ENCODE assay signal across 8 mouse cellular contexts in genomic region chr5:51591537-51592154, GRCm38 (mm10). TPM values are rescaled to one million over a fixed set of nuclear protein-coding genes. Genes with fewer than 3 reads are reported as not detected.
DNase-seq lines count a peak whose midpoint lies in the region; ATAC-seq lines count a peak whose summit lies in the region.

No protein-coding gene starts in this region.

- H3K4me2 ChIP-seq in hindbrain, embryonic 15.5 days, result 0 out of 2 replicates have a peak overlapping the region, but pooled peaks have one; percentile 6
- H3K4me2 ChIP-seq in hindbrain, embryonic 14.5 days (replicated peaks), result no peak overlapping the region
- 0 out of 2 replicates have a peak overlapping the region, but pooled peaks have one; percentile 3 for H3K4me2 ChIP-seq in limb, embryonic 13.5 days (replicated peaks)
- H3K4me2 ChIP-seq in stomach, embryonic 15.5 days, result peak overlapping the region; percentile 3; the same call in 1 of the 2 replicates

- intact Hi-C loops in heart, postnatal 10 days (cut with DNase I), result loop anchor here (2.0 to 10.0 kb wide), 3 partner anchors 21 to 473 kb away; no protein-coding TSS in a partner anchor

- H3K27ac ChIP-seq in hindbrain, embryonic 15.5 days (replicated peaks), result no peak overlapping the region
- no peak overlapping the region for H3K27ac ChIP-seq in hindbrain, embryonic 14.5 days
- no peak overlapping the region for H3K27ac ChIP-seq in limb, embryonic 13.5 days
- no peak overlapping the region for H3K27ac ChIP-seq in stomach, embryonic 15.5 days

- no peak for DNase-seq in hindbrain, embryonic 14.5 days (ENCODE audit: low spot score)
- DNase-seq in heart, postnatal 10 days, result peak; percentile 85 to 90
- DNase-seq in Muller cell, postnatal 12 days (ENCODE audit: inconsistent ontology term), result no peak
- DNase-seq in urinary bladder, postnatal 25 days (ENCODE audit: low spot score), result no peak

- no peaks in the 10 kb centered on the region for H3K27me3 ChIP-seq in hindbrain, embryonic 15.5 days
- H3K27me3 ChIP-seq in hindbrain, embryonic 14.5 days (ENCODE audit: control insufficient read depth, insufficient read depth, low read length), result no peaks in the 10 kb centered on the region
- no peaks in the 10 kb centered on the region; the same call in 1 of the 2 replicates for H3K27me3 ChIP-seq in limb, embryonic 13.5 days
- no peaks in the 10 kb centered on the region for H3K27me3 ChIP-seq in stomach, embryonic 15.5 days (replicated peaks)

- peaks cover 4% of the 10 kb centered on the region for H3K4me1 ChIP-seq in hindbrain, embryonic 15.5 days (replicated peaks)
- H3K4me1 ChIP-seq in hindbrain, embryonic 14.5 days (replicated peaks; ENCODE audit: control insufficient read depth, insufficient read depth, low read length), result peaks cover 5% of the 10 kb centered on the region
- H3K4me1 ChIP-seq in limb, embryonic 13.5 days, result peaks cover 13% of the 10 kb centered on the region
- peaks cover 5% of the 10 kb centered on the region; the same call in 1 of the 2 replicates for H3K4me1 ChIP-seq in stomach, embryonic 15.5 days

- H3K36me3 ChIP-seq in hindbrain, embryonic 15.5 days, result no peaks in the 10 kb centered on the region
- no peaks in the 10 kb centered on the region for H3K36me3 ChIP-seq in hindbrain, embryonic 14.5 days (replicated peaks; ENCODE audit: control insufficient read depth, insufficient read depth)
- no peaks in the 10 kb centered on the region for H3K36me3 ChIP-seq in limb, embryonic 13.5 days
- H3K36me3 ChIP-seq in stomach, embryonic 15.5 days, result no peaks in the 10 kb centered on the region

- ATAC-seq in hindbrain, embryonic 15.5 days (ENCODE audit: low FRiP score, low read depth), result no peak
- ATAC-seq in hindbrain, embryonic 14.5 days (ENCODE audit: low FRiP score), result no peak
- no peak; the same call in 1 of the 2 replicates for ATAC-seq in limb, embryonic 13.5 days (ENCODE audit: low FRiP score, low read depth)
- peak; percentile 43; the same call in 1 of the 2 replicates for ATAC-seq in stomach, embryonic 15.5 days (ENCODE audit: insufficient read depth, low FRiP score, low read depth)
- ATAC-seq in frontal cortex, adult (ENCODE audit: low TSS enrichment), result no peak

- no peak overlapping the region for H3K4me3 ChIP-seq in hindbrain, embryonic 15.5 days
- no peak overlapping the region for H3K4me3 ChIP-seq in hindbrain, embryonic 14.5 days (replicated peaks; ENCODE audit: low read length)
- no peak overlapping the region for H3K4me3 ChIP-seq in limb, embryonic 13.5 days
- no peak overlapping the region for H3K4me3 ChIP-seq in stomach, embryonic 15.5 days (replicated peaks)

- H3K9me3 ChIP-seq in hindbrain, embryonic 15.5 days, result no peaks in the 10 kb centered on the region
- no peaks in the 10 kb centered on the region for H3K9me3 ChIP-seq in hindbrain, embryonic 14.5 days (ENCODE audit: control insufficient read depth, low read length)
- H3K9me3 ChIP-seq in limb, embryonic 13.5 days, result no peaks in the 10 kb centered on the region
- no peaks in the 10 kb centered on the region for H3K9me3 ChIP-seq in stomach, embryonic 15.5 days

- H3K9ac ChIP-seq in hindbrain, embryonic 15.5 days, result no peak overlapping the region
- no peak overlapping the region for H3K9ac ChIP-seq in hindbrain, embryonic 14.5 days
- H3K9ac ChIP-seq in limb, embryonic 13.5 days, result no peak overlapping the region
- H3K9ac ChIP-seq in stomach, embryonic 15.5 days, result no peak overlapping the region

- 42% methylated on average over 11 of the region's 11 CpGs for WGBS in hindbrain, embryonic 15.5 days
- WGBS in hindbrain, embryonic 14.5 days, result 39% methylated on average over 11 of the region's 11 CpGs
- 17% methylated on average over 11 of the region's 11 CpGs for WGBS in limb, embryonic 13.5 days
- WGBS in stomach, embryonic 15.5 days, result 10% methylated on average over 11 of the region's 11 CpGs

RNA-seq across cellular contexts. Expression of gene Ppargc1a, which starts 24.1 kb away (rescaled TPM):
- polyA plus RNA-seq in hindbrain, embryonic 15.5 days (2015; fragmentation: Nextera tagmentation; extraction: Ambion mirVana), result 18.4 and 23.9 TPM in 2 replicates
- polyA plus RNA-seq in hindbrain, embryonic 14.5 days (2014; fragmentation: Nextera tagmentation; extraction: Ambion mirVana), result 21.4 and 25.9 TPM in 2 replicates
- 100 to 1,000 TPM; 113 to 220 TPM for total RNA-seq in heart, postnatal 10 days (2021)
- polyA plus RNA-seq in limb, embryonic 13.5 days (2015; fragmentation: Nextera tagmentation; extraction: Ambion mirVana), result 2.6 and 3.4 TPM in 2 replicates
- polyA plus RNA-seq in stomach, embryonic 15.5 days (2015; fragmentation: Nextera tagmentation; extraction: Ambion mirVana), result 4.3 and 5.4 TPM in 2 replicates

Comparison
In these comparisons a context has a peak if more than half of its experiments do, and no peak if none do; other contexts are left out.
1. DNase-seq: peak in heart, postnatal 10 days (2 of 2); none in hindbrain, embryonic 14.5 days (single experiment), Muller cell, postnatal 12 days (single experiment) and urinary bladder, postnatal 25 days (single experiment).